Mouse (Mus musculus) bone marrow macrophage, adult 2 months (primary cell): Measurements from ENCODE around the gene C1s2.

Experiments used
- CTCF ChIP-seq: IDR thresholded peaks from 2 replicates; pipeline ENCODE4 v1.5.1; 2012; ENCODE audit warnings: low read depth, mild to moderate bottlenecking, low read length, moderate library complexity
- POLR2A ChIP-seq: IDR thresholded peaks from 2 replicates; pipeline ENCODE4 v1.6.1; 2012; ENCODE audit warnings: mild to moderate bottlenecking, low read depth, low read length, borderline replicate concordance

DNA sequence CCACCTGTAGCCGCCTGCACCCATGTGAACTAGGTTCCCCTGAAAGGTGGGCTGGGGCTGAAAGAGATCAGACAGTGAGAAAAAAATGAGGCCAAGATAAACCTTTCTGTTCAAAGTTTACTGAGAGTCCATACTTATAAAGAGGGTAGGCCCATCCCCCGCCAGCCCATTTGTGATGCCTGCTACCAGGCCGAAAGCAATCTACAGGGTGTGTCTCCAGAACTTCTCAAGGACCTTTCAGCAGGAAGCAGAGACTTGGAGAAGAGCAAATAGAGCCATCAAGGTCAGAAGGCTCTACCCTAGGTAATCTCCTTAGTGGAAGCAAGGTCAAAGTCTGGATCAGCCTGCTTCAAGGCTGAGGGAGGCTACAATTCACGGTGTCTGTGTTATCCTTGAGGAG lies 33.9 kb downstream of the C1s2 start:
- TF ChIP-seq CTCF (no peak), POLR2A (no peak)
